Mouse (Mus musculus) left cerebral cortex, postnatal 10 days (tissue): ENCODE data around the gene Ehd1. TPM values are rescaled to one million over a fixed set of nuclear protein-coding genes. Genes with fewer than 3 reads are reported as not detected.
A peak's percentile ranks its signal among the peaks of the same experiment; 100 is the strongest.
"Not testable (repeated sequence)": the region's sequence is repeated elsewhere in the genome, so short reads cannot be mapped to it uniquely, and the experiment has no call there.

Experiments used
- DNase-seq, 2 experiments: peaks; one replicate each; pipeline ENCODE4 v3.0.0; 2021 to 2022; ENCODE audit warnings: low spot score in 2 of 2, mixed read lengths in 1 of 2; ENCODE audit errors: extremely low spot score in 1 of 2
- intact Hi-C: fragments of 180-260 bp; cut with DNase I; formaldehyde crosslinking; loops from one replicate; pipeline ENCODE4 v1.15.1; 2025
- total RNA-seq, 2 experiments: library from RNA; stranded (reverse); gene quantifications; 2 replicates each; pipeline ENCODE4 v1.2.3; 2021

Gene Ehd1
- total RNA-seq, 2 experiments from 2014 or later = 45.0 to 49.0 TPM

DNA sequence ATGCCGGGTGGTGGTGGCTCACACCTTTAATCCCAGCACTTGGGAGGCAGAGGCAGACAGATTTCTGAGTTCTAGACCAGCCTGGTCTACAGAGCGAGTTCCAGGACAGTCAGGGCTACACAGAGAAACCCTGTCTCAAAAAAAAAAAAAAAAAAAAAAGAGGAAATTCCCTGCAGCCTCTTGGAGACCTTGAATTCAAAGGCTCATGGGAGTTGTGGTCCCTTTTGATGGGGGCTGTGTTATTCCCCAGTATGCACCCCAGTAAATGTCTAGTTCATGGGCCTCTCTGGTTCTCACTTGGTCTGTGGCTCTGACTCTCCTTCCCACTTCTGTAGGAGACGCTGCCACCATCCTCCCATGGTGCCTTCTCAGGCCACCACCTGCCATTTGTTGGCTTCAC is 35.3 kb downstream of the Ehd1 start:
- intact Hi-C loops, DNase-seq: not testable (repeated sequence)

DNA sequence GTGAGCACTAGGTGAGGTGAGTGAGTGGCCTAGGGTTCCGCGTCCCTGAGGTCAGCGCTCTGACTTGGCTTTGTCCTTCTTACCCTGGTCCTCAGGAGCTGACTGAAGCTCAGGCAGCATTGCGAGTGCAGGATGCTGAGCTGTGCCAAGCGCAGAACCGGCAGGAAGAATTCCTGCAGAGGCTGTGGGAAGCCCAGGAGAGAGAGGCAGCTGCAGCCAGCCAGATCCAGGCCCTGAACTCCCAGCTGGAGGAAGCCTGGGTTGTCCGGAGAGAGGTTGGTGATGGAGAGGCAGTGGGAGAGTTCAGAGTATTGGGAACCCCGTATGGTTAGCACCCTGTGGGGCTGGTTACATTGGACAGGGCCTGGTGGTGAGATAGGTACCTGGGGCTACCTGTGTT is 37.3 kb downstream of the Ehd1 start:
- DNase-seq = no peak
- intact Hi-C loops = no loop called here

DNA sequence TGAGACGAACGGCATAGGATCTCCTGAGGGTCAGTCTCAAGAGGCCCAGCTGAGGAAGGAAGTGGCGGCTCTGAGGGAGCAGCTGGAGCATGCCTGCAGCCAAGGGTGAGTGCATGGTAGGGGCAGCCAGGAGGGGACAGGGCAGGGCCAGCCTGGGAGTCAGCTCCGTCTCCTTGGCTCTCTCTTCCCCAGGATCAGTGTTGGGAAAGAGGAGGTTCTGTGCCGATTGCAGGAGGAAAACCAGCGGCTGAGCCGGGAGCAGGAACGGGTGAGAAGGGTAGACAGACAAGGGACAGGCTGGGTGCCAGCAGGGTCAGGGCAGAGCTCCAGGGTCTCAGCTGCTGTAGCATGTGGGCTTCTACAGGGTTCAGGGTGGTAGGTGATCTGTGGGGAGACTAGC is 38.0 kb downstream of the Ehd1 start:
- no peak for DNase-seq
- intact Hi-C loops = no loop called here

DNA sequence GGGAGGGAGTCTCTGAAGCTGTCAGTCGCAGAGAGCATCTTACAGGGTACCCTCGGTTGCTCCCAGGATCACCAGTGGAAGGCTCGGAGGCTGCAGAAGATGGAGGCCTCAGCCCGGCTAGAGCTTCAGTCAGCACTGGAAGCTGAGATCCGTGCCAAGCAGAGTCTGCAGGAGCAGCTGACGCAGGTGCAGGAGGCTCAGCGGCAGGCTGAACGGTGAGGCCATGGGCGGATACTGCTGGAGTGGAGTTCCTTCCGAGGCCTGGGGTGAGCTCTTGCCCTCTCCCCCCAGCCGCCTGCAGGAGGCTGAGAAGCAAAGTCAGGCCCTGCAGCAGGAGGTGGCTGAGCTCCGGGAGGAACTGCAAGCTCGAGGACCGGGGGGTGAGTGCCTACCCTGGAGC is 39.0 kb downstream of the Ehd1 start:
- intact Hi-C loops = no loop called here

DNA sequence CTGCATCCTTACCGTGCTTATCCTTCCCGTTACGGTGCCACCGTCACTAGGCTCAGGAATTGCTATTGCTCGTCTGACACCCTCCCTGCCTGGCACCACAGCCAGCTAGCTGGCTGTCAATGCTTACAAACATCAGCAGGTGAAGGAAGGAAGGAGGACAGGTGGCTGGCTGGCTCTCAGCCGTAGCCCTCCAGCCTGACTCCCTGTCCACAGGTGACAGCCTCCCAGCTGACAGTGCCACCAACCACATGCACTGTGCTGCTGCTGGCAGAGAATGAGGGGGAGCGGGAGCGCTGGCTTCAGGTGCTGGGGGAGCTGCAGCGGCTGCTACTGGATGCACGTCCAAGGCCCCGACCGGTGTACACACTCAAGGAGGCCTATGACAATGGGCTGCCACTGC is 41.6 kb downstream of the Ehd1 start:
- intact Hi-C loops = no loop called here
- DNase-seq = no peak

More for the DNA sequence above, 39.0 kb downstream of the Ehd1 start:
- no peak for DNase-seq

DNA sequence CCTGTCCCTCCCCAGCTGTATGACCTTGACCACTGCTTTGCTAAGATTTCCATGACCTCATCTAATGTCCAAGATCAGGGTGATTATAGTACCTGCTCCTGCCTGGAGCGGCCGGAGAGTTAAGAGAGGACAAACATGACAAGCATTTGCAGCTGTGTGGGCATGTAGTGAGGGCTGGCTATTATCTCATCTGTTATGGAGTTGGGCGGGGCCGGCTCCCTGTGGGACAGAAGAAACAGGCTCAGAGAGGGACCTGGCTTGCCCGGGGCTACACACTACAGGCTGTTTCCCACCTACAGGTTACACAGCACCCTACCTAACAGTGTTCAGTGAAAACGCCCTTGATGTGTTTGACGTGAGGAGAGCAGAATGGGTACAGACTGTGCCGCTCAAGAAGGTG is 44.8 kb downstream of the Ehd1 start:
- intact Hi-C loops = no loop called here
- no peak for DNase-seq

DNA sequence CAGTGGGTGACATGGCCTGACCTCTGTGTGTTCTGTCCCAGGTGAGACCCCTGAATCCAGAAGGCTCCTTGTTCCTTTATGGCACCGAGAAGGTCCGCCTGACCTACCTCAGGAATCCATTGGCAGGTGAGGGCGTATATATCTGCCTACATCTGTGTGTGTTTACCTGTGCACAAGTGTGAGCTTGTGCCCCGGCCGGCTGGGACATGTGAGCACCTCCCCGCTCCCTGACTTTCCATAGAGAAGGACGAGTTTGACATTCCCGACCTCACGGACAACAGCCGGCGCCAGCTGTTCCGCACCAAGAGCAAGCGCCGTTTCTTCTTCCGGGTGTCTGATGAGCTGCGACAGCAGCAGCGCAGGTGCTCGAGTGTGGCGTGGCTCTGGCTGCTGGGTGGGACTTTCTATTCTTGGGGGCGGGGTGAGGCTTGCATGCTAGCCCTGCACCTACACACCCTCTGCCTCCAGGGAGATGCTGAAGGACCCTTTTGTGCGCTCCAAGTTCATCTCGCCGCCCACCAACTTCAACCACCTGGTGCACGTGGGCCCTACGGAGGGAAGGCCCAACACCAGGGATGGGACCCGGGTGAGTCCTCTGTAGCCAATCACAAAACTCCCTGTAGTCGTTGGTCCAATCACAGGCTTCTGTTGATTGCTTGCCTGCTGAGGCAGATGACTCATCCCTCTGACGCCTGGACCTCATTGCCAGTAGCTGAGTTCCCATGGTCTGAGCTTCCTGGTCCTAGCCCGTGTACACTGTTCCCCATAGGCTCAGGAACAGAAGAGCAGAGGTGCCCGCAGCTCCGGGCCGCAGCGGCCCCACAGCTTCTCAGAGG is 45.5 kb downstream of the Ehd1 start:
- intact Hi-C loops = no loop called here
- no peak for DNase-seq

DNA sequence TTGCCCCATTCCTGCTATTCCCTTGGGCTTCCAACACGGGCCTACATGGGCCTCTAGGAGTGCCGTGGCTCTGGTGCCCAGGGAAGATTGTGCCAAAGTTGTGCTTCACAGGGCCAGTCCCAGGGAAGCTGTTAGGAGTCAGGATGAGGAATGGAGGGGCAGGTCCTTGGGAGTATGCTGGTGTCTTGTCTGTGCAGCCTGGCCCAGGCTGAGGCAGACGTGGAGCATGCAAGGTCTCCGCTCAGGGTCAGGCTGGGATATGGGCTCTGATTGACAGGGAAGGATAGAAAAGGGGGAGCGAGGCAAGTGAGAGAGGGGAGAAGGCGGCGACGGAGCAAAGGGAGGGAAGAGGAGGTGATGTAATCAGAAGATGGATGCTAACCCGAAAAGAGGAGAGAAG is 48.2 kb downstream of the Ehd1 start:
- no peak for DNase-seq
- intact Hi-C loops = no loop called here

DNA sequence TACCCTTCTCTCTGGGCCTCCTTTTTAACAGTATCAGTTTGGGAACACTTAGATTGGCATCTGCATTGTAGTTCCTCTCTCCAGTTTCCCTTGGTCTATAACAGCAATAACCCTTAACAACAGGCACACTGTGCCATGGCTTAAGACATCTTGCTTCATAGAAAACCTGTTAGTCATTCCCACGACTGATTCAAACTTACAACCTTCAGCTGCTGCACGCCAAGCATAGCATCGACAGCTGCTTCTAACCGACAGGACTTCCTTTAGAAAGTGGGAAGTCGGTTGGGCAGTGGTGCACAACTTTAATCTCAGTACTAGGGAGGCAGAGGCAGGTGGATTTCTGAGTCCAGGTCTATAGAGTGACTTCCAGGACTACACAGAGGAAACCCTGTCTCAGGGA is 54.7 kb downstream of the Ehd1 start:
- intact Hi-C loops = loop anchor here (5.0 kb wide), 1 partner anchor 64 kb away; no protein-coding TSS in a partner anchor
- DNase-seq = no peak

DNA sequence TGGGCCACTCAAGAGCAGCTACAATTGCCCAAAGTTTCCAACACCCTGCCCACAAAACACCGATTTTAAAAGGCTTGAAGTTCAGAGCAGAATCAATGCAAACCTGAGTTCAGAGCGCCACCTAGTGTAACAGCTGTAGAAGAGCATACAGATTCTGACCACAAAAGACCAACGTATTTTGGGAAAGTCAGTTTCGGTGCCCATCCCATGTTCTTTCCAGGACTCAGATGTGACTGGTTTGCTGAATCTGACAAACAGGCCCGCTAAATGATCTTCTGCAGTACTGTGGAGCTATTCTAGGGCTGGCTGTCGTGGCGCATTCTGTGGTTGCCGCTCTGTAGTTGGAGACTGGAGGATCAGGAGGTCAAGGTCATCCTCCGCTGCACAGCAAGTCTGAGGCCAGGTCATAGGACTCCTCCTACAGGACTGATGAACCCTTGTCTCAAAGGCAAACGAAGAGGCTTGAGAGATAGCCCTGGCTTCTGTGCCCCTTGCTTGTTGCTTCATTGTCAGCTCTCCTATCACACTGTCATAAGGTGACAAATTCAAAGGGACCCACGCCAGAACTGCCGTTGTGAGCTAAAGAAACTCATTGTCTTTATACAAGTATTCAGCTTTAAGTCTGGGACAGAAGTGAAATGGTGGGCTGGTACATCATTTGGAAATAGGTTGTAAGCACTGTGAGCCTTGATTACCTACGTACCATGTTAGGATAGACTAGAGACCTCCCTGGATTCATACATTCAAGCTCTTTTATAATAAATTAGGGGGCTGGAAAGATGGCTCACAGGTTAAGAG is 55.4 kb downstream of the Ehd1 start:
- DNase-seq = peak; percentile 48 to 69
- intact Hi-C loops = loop anchor here (5.0 kb wide), 1 partner anchor 65 kb away; no protein-coding TSS in a partner anchor

DNA sequence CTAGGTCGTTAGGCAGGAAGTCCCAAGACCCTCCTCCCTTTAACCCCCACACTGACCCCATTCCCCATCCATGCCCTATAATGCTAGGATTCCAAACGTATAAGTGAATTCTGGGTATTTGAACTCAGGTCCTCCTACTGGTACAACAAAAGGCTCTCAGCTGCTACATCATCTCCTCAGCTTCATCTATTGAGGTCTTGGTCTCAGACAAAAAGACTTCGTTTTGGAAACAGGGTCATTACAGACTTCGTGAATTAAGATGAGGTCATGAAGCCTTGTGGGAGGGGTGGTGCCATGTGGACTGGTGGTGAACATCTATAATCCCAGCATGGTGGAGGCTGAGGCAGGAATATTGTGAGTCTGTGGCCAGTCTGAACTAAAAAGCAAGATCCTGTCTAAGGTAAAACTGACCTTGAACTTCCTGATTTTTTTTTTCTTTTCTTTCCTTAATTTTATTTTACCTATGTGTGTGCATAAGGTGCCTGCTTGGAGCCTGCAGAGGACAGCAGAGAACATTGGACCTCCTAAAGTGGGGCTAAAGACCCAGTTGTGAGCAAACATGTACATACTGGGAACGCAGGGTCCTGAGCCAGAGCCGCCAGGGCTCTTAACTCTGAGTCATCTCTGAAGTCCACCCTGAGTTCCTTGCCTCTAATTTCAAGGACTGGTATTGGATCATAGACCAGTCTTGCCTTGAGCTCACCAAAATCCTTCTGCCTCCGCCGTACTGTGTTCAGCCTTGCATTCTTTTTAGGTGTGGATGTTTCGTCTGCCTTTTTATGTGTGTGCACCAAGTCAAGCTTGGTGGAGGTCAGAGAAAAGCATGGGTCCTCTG is 57.5 kb downstream of the Ehd1 start:
- no peak for DNase-seq
- intact Hi-C loops = loop anchor here (5.0 kb wide), 1 partner anchor 67 kb away; no protein-coding TSS in a partner anchor

DNA sequence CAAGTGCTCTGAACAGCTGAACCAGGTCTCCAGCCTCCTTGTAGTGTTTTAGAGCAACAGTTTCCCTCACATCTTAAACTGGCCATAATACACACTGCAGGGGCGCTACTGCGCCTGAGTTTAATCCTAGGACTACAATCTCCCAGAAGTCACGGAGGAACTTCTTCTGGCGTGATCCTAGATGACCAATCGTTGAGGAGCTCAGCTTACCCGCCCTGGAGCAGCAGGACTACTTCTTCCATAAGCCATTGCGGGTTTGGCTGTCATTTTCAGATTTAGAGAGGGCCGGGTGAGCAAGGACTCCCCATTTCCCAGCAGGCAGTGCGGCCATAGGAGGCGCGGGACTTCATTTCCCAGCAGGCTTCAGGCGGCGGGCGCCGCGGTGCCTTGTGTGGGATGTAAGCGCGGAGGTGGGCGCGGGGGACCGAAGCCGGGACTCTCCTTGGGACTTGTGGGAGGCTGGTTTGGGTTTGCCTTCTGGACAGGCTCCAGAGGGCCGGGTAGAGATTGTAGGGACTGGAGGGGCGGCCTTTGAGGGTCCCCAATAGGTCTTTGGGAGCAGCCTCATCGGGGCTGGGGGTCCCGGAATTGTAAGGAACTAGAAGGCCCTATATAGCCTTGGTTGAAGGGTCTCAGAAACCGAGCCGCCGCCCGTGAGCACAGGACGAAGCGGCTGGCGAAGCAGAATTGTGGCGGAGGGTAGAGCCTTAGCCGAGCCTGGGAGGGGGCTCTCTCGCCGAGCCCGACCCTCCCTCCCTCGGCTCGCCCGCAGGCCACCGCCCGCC is 58.3 kb downstream of the Ehd1 start, which contains the start of gene Men1:
TSS of gene Men1 (plus strand) at position 307 of the 785 bp plus-strand sequence.
- peak; percentile 95 to 97 for DNase-seq
- intact Hi-C loops = loop anchor here (5.0 kb wide), 1 partner anchor 68 kb away; no protein-coding TSS in a partner anchor

DNA sequence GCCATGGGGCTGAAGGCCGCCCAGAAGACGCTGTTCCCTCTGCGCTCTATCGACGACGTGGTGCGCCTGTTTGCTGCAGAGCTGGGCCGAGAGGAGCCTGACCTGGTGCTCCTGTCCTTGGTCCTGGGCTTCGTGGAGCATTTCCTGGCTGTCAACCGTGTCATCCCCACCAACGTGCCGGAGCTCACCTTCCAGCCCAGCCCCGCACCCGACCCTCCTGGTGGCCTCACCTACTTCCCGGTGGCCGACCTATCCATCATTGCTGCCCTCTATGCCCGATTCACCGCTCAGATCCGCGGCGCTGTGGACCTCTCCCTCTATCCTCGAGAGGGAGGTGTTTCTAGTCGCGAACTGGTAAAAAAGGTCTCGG is 58.9 kb downstream of the Ehd1 start:
- DNase-seq = peak in 1 of 2 experiments; percentile 60
- intact Hi-C loops = no loop called here

DNA sequence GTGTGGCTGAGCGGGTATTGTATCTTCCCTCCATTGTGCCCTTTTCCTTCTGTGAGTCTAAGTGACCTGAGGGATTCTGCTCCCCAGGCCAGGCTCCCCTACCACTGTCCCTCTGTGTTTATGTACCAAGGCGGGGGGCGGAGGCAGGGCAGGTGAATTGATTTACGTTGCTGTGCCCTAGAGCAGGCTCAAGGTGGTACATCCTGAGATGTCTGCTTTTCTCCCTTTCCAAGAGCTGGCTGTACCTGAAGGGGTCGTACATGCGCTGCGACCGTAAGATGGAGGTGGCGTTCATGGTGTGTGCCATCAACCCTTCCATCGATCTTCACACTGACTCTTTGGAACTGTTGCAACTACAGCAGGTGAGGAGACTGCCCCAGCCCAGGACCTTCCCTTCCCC is 60.4 kb downstream of the Ehd1 start:
- intact Hi-C loops = no loop called here
- DNase-seq = peak in 1 of 2 experiments; percentile 27

DNA sequence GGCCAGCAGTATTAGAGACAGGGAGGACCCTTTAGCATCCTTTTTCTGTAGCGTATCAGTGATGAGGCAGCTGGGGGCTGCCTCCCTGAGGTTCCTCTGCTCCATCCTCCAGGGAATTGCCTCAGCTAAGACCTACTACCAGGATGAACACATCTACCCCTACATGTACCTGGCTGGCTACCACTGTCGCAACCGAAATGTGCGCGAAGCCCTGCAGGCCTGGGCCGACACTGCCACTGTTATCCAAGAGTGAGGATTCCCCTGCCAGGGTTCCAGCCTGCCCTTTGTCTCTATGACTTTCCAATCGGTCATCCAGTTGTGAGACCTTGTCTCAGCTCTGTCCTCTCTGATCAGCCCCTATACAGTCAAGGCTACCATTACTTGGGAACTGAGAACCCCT is 61.6 kb downstream of the Ehd1 start:
- peak in 1 of 2 experiments; percentile 20 for DNase-seq
- intact Hi-C loops = no loop called here

DNA sequence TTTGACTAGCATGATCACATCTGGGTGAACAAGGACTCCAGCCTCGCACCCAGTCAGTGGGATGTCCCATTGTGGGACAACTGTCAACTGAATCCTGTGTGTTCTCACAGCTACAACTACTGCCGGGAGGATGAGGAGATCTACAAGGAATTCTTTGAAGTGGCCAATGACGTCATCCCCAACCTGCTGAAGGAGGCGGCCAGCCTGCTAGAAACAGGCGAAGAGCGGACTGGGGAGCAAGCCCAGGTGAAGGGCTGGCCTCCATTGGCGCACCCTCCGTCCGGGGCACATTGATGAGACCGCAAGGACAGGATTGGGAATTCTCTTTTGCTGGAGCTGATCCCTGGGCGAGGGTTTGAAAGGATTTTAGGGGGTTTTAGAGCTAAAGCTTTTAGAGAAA is 62.2 kb downstream of the Ehd1 start:
- intact Hi-C loops = no loop called here

DNA sequence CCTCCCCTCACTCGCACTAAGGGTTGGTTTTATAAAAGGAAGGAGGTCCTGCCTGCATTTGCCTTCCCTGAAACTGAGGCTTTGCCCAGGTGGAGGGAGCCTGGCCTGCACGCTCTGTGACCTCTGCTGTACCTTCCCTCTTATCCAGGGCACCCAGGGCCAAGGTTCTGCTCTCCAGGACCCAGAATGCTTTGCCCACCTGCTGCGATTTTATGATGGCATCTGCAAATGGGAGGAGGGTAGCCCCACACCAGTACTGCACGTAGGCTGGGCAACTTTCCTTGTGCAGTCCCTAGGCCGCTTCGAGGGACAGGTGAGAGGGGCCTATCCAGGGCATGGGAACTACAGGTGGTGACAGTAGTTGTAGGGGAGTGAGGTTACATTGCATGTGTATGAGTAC is 62.7 kb downstream of the Ehd1 start:
- peak in 1 of 2 experiments; percentile 17 for DNase-seq
- intact Hi-C loops = no loop called here

More for the DNA sequence above, 62.2 kb downstream of the Ehd1 start:
- peak in 1 of 2 experiments; percentile 28 for DNase-seq

DNA sequence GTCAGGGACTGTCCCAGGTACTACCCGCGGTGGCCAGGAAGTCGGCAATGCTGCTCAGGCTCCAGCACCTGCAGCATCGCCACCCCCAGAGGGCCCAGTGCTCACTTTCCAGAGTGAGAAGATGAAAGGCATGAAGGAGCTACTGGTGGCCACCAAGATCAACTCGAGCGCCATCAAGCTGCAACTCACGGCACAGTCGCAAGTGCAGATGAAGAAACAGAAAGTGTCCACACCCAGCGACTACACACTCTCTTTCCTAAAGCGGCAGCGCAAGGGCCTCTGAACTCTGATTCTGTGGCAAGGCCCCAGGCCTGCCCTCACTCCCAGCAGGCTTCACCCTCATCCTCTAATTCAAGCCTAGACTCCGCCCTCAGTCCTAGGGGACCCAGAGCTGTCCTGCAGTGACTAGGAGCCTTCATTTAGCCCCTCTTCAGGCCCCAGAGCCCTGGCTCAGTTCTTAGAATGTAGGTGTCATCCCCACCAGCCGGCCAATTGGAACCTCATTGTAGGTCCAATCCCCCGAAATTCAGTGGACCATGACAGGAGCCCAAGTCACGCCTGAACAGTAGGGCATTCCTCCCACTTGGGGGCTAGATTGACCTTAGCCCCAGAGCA is 63.5 kb downstream of the Ehd1 start:
- DNase-seq = peak in 1 of 2 experiments; percentile 69
- intact Hi-C loops = no loop called here
